Mouse (Mus musculus) embryonic fibroblast, embryonic 13.5 days (primary cell): ENCODE measurements around the gene Nwd1.

ENCODE experiments used
- CTCF ChIP-seq: IDR thresholded peaks from 2 replicates; pipeline ENCODE4 v1.5.1; 2011; ENCODE audit warnings: mild to moderate bottlenecking, control low read depth, low read length, moderate library complexity, borderline replicate concordance; ENCODE audit not compliant: insufficient read depth
- POLR2A ChIP-seq: IDR thresholded peaks from 2 replicates; pipeline ENCODE4 v1.6.1; 2011; ENCODE audit warnings: low read depth, mild to moderate bottlenecking, control low read depth, low read length, moderate library complexity

GRCm38 (mm10) chr8:72642885-72643284, 3.6 kb upstream of the Nwd1 start:
- TF ChIP-seq CTCF: no peak
- TF ChIP-seq POLR2A: no peak
